Mouse (Mus musculus) monocyte, adult 5-6 weeks (primary cell): ENCODE measurements around the gene Gdf1. TPM values are rescaled to one million over a fixed set of nuclear protein-coding genes. Genes with fewer than 3 reads are reported as not detected.
A peak's percentile ranks its signal among the peaks of the same experiment; 100 is the strongest.

Experiments used
- ATAC-seq: fragments of 153-309, 156-312 bp; replicated peaks from 2 replicates; pipeline ENCODE4 v1.8.0; 2017; ENCODE audit warnings: mild to moderate bottlenecking; ENCODE audit not compliant: low TSS enrichment, insufficient number of reproducible peaks, severe bottlenecking, poor library complexity, low FRiP score
- total RNA-seq: library from RNA; stranded (forward); fragments of 200-1000, 200-491, 200-594 nt; gene quantifications from 3 replicates; pipeline ENCODE4 v1.2.3, GENCODE M21; 2017

Gdf1 gene
- total RNA-seq, 1 experiment from 2014 or later, result not detected

DNA sequence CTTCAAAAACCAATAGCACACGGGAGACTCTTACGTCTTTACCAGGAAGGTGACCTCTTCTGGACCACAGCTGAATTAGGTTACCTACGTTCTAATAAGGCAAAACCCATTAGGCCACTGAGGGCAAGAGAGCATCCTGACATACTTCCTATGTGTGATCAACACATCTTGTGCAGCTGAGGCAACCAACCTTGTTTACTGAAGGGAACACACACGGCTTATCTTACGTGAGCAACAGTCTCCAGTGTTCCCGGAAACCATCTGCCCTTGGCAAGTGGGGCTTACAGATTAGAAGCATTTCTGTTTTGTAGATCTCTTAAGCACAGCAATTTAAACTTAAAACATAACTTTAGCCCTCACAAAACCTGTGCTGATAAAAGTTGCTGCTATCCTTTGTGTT is 2.1 kb upstream of the Gdf1 start:
- ATAC-seq, result no peak

DNA sequence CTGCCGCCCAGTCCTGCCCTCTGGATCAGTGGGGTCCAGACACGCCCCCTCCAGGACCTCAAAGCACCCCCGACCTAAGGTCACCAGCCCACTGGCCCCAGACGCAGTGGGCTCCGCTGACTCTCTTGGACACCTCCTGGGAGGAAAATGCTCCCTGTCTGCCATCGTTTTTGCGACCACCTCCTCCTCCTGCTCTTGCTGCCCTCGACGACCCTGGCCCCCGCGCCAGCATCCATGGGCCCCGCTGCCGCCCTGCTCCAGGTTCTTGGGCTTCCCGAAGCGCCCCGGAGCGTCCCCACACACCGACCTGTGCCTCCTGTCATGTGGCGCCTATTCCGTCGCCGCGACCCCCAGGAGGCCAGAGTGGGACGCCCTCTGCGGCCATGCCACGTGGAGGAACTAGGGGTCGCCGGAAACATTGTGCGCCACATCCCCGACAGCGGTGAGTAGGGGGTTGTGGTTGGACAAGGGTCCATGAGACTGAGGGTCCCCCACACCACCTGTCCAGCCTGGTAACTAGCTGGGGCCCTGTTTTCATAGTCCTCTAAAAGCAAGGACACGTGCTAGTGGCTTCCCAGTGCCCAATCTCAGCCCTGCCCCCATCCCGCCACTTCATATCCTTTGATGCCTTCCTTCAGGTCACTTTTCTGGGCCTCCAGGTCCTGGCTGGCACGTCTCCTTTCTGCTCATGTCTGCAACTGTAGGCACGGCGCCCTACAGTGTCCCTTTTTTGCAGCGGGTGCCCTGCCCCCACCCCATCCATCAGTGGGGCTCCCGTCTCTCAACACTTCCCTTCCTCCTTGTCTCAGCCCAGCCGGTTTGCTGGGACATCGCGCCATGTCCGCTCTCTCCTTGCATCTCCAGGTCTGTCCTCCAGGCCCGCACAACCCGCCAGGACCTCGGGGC is 471 bp downstream of the Gdf1 start:
- ATAC-seq, result no peak

DNA sequence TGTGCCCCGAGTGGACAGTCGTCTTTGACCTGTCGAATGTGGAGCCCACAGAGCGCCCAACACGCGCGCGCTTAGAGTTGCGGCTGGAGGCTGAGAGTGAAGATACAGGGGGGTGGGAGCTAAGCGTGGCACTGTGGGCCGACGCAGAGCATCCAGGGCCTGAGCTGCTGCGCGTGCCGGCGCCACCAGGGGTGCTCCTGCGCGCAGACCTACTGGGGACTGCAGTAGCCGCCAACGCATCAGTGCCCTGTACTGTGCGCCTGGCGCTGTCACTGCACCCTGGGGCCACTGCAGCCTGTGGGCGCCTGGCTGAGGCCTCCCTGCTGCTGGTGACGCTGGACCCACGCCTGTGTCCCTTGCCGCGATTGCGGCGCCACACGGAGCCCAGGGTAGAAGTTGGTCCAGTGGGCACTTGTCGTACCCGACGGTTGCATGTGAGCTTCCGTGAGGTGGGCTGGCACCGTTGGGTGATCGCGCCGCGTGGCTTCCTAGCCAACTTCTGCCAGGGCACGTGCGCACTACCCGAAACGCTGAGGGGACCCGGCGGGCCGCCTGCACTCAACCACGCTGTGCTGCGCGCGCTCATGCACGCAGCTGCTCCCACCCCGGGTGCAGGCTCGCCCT is 1.2 kb downstream of the Gdf1 start:
- ATAC-seq, result no peak

DNA sequence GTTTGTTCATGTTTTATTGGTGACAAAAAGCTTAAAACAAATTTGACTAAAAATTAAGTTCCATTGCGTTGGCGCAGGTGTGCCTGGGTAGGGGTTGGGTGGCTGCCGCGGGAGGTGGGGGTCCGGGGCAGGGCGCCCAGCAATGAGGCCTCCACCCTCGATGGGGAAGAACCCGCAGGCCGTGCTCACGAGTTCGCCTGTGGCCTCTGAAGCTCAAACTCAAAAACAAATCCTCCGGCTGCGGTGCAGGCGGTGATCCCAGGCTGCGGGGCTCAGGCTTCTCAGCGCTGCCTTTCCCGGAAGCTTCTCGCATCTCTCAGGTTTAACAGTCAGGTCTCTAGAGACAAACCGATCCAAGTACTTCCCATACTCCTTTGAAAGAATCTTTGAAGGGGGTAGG is 1.9 kb downstream of the Gdf1 start:
- no peak for ATAC-seq

DNA sequence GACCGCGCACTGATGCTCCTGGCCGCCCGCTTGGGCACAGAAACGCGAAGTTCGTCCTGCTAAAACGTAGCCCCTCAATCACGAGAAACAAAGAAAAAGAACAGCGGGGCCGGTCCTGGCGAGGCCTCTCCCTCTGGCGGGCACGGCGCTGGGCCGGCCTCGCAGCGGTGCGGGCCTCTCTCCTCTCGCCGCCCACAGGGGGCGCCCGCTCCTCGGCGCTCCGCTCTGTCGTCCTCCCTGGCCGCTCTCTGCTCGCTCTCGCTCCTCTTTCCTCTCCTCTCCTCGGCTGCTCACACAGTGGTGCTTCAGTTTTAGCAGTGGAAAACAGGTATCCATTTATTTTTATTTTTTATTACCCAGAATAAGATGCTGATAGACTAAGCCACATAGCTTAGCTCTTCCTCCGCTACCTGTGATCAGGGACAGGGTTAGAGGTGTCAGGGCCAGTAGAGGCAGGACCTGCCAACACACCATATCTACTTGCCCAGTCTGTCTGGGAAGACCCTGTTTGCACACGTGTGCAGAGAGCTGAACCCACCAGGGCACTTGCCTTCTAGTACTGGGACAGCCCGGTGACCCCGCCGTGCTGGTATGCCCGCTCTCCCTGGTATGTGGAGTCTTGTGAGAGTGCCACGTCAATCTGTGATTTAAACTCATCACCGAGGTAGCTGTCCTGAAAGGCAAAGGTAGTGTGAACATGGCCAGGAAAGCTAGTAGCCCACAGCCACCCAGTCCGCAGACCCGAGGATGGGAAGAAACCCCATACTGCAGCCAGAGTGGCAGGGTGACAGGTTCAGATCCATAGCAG is 2.7 kb downstream of the Gdf1 start:
- no peak for ATAC-seq

DNA sequence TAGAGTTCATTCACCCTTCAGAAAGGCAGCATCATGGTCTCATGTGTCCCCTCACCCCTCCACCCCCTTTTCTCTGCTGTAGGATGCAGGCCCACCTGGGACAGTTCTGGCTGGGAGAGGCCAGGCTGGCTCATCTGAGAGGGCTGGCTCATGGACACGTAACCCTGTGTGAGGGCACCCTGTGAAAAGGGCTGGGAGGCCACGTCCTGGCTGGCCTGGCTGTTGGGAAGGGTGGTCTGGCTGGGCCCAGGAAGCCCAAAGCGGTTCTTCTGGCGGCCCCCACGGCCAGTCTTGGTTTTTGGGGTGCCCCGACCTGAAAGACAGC is 3.2 kb downstream of the Gdf1 start:
- ATAC-seq, result no peak

DNA sequence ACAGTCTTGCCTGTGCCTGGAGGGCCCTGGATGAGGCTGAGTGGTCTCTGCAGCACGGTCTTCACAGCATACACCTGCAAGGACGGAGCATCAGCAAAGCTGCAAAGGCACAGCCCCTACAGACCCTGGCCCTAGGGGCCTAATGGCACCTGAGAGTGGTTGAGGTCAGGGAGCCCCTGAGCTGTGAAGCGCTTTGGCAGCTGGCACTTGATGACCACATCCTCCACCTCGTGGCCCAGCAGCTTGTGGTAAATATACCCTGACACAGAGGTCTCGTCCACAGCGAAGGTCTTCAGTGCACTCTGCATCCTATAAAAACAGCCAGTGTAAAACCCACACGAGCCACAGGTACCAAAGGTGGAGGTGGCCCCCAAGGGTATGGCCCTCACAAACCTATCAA is 9.3 kb downstream of the Gdf1 start:
- ATAC-seq, result no peak

DNA sequence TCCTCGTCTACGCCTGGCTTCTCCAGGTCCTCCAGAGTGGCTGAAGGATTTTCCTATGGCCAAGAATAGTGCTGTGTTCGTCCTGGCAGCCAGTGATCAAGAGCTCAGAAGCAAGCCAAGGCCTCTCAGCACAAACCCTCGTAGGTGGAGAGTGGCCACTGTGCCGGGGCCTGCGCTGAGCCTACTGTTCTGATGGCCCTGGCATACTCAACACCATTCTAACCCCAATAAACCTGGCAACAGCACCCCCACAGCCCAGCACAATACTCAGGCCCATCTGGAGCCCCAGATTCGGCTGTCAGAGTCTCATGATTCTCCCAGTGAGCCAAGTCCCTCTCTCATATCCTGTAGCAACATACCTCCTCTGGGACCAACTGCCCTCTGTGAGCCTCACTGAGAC is 11.0 kb downstream of the Gdf1 start:
- no peak for ATAC-seq

DNA sequence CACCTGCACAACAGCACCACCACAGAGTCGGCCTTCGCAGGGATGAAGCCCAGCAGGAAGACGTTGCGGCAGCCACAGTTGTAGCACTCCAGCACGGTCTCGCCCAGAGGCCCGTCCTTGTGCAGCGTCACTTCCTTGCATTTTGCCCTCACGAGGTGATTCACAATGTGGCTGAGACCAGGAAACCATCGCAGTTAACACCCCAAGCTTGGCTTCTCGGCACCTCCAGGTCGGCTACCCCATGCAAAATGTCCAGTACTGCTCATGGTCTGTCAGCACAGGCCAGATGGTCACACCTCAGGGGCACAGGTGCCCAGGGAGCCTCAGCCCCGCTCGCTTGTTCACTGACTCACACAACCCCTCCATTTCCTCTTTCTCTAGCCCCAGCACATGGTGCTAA is 12.4 kb downstream of the Gdf1 start:
- peak; percentile 36 for ATAC-seq

DNA sequence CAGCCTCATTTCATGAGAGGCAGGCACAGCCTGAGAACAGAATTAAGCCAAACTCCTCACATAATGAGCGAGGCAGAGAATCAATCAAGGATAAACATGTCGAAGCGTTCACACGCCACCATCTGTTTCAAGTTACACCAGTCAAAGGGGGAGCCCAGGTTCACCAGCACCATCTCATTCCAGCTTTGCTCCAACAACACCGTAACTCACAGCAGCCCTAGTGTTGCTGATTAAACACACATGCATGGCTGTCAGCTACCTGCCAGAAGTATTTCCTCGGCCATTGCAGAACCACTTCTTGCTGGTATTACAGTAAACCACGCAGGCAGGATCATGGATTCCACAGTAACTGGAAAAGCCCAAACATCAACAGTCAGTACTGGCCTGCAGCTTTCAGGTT is 13.5 kb downstream of the Gdf1 start:
- no peak for ATAC-seq

DNA sequence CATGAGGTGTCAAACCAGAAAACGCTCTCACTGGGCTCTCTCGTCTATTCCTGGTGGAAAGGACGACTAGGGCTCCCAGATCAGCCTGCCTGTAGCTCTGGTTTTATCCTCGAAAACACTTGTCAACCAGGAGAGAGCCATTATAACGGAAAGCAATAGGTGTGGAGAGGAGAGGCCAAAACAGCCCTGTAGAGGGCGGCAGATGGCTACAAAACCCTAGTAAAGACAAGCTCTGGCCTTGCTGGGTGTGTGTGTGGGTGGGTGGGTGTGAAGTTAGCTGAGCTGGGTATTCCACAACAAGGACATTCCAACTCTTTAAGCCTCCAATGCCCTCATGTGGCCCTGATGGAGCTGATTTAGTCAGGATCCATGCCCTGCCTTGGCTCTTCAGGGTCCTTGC is 14.1 kb downstream of the Gdf1 start:
- ATAC-seq, result no peak

DNA sequence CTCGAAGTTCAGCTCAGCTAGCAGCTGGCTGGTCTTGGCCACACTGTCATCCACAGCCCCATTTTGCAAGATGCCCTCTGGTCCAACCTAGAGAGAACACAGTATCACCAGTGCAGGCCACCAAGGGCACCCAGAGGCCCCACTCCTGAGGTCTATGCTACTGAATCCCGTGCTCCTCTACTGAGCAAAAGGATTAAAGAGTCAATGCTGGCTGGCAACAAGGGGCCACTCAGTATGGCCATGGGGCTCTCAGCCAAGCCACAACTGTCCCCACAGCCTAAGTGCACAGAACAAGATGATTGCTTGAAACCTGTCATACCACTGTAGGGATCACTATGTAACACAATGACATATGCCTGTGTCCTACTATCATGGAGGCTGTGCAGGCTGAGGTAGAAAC is 14.7 kb downstream of the Gdf1 start:
- no peak for ATAC-seq

DNA sequence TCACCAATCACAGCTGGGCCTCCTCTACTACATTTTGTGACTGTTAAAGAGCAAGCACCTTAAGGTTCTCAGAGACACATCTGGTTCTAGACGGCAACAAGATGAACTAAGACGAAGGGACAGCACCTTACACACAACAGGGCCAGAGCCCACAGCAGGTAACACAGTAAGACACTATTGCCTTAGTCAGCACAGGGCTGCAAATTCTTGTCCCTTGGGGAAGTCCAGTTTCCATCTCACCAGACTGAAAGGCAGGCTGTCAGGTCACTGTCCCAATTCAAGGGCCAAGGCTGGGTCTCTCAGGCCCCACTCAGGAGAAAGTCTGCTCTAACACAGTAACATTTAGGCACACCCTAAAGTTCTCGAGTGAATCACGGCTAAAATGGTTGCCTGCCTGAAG is 17.8 kb downstream of the Gdf1 start:
- no peak for ATAC-seq

DNA sequence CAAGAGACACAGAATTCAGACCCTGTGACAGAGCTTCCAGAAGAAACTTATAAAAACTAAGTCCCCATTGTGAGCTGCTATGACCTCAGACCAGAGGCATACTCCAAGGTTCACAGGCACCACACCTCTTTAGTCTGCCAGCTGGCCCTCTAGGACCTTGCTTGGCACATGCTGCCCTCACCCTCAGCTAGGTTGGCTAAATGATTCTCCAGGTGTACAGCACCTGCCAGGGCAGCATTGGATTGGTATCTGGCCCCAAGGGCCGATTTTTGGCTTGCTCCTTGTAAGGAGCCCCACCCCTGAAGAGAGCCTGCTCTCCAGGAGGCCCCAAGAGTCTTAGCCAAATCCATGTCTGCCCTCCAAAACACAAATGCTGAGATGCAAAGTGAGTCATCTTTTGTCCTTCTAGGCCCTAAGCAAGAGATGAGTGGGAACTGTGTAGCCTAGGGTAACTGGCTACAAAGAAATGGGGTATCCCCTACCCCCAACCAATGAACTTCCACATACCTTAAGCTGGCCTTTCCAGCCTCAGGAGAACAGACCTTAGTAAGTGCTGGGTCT is 18.3 kb downstream of the Gdf1 start:
- ATAC-seq, result no peak

DNA sequence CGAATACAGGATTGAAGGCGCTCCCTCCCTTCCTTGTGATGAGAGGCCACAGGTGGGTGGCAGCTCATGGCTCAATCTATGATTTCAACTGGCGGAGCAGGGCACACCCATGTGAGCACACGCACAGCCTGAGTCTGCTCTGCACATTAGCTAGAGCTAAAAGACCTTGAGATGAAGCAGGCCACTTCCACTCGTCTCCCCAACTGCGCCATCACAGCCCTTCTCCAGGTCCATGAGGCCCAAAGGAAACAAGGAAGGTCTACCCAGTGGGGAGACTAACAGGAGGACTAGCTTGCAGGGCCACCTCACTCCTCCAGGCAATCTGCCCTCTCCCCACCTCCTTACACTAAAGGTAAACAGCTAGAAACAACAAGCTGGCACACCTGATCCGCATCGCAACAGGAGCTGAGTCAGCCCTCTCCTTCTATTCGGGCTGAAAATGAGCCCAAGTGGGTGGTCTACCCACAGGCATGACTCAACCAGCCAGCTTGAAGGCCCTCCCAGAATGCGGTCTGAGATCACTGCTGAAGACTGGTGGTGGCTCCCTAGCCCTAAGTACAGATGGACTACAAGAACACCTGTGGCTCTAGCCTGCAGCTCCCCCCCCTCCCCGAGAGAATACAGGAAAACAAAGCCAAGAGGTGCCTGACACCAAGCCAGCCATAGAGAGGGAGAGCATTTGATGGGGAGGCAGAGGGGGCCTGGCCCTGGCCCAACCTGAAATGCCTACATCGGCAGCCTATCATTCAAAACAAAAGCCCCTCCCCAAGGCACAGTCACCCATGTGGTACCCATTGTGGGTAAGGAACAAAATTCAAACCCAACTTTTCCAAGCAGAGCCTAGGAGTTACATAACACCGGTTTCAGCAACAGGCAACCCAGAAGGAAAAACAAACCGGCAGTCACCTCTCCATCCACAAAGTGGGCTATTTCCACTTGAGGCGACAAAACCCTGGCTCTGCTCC is 21.7 kb downstream of the Gdf1 start:
- ATAC-seq, result no peak

DNA sequence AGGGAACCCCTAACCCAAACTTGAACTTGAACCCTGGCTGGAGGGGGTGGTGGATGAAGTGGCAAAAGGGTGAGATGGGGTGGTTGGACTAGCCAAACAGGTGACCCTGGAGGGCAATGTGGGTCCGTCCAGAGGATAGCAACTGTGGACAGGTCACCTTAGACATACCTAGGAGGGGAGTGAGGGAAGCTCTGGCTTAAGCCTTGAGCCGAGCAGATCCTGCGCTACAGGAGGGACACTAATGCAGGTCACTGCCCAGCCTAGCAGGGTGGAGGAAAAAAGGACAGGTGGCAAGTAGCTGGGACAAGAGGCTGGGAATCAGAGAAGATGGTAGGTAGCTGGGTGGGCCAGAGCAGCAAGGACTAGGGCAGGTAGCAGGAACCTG is 22.4 kb downstream of the Gdf1 start:
- no peak for ATAC-seq

DNA sequence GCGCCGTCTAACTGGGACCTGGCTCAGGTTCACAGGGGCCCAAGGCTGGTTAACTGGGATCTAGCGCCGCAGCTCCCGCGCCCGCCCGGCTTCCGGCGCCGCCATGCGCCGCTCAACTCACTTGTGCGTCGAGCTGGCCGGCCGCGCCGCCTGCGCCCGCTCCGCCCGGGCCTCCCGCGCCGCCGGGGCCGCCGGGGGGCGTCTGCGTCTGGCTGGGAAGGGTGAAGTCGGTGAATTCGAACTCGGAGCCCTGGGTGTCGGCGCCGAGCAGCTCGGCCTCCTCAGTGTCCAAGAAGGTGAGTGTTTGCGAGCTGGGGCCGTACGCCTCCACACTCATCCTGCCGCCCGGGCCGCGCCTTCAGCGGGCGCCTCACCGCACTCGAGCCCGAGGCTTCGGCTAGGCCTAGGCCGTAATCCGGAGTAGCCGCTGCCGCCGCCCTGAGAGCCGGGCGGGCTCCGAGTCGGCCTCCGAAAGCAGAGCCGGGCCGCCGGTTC is 23.1 kb downstream of the Gdf1 start:
- ATAC-seq, result no peak

DNA sequence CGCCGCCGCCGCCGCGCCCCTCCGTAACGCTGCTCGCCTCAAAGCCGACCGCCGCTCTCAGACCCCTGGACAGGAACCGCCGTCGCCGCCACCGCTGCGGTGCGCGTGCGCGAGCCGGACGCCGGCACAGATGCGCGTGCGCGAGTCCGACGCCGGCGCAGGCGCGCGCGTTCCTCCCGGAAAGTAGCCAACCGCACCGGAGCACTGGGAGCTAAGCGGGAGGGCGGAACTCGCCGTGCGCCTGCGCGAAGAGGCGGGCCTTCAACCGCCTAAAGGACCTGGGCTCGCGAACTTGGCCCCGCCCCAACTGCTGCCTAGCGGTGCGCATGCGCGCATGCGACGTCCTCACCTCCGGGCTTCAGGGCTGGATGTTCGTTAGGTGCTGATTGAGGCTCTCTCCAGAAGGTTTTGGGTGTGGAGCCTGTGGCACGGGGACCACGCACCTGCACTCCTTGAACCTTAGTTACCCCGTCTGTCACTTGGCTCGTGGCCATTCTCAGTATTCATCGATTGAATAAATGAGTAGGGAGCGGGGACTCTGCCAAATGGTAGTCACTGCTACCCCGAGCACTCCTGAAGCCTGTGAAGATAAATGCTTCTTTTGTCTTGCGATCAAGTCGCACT is 23.7 kb downstream of the Gdf1 start, which contains the start of gene Upf1:
Upf1 (minus strand) TSS at position 85 of the 624 bp plus-strand sequence.
- peak; percentile 82 for ATAC-seq
